Mouse (Mus musculus) ovary, adult 2 months (tissue): ENCODE measurements around the gene Vmn1r6. TPM values are rescaled to one million over a fixed set of nuclear protein-coding genes. Genes with fewer than 3 reads are reported as not detected.

Experiments
- polyA plus RNA-seq: library from polyadenylated mRNA; depleted of rRNA; stranded (reverse); fragments of >200 nt; gene quantifications from 2 replicates; pipeline ENCODE4 v1.2.3, GENCODE M21; 2012; rRNA removed

Gene Vmn1r6
- not detected in 2 replicates for polyA plus RNA-seq

DNA sequence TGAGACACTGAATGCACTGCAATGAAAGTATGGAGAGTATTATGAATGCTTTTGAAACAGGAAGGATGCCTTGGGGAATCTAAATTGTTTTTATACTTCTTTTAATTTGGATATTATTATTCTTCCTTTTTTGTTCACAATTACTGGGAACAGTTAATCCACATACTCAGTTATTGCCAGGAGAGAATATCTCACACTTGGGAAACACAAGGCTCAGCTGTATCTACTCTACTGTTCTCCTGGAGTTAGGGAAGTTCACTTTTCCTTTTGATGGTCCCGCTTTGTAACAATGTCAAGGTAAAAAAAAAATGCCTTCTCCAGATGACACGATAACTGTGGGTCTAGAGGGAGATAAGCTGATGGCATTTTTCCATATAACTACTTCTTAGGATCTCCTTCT lies at the start of gene Vmn1r6:
TSS of gene Vmn1r6 (plus strand) at position 301 of the 400 bp plus-strand sequence.

GRCm38 (mm10) chr6:56969973-56970372 lies 27.1 kb upstream of the Vmn1r6 start, which contains the start of gene Vmn1r5:
Gene Vmn1r5, plus strand, starts transcription at chr6:56970273.

DNA sequence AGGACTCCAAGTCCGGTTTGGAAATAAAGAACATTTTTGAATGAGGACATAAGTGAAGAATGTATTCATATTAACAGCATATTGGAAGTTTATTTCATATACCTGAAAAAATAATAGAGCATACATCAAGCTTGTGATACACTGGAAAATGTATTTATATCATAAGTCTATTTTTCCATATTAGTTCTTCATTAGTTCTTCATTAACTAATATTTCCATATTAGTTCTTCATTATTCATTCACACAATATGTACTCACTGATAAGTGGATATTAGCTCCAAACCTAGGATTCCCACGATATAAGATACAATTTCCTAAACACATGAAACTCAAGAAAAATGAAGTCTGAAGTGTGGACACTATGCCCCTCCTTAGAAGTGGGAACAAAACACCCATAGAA lies 28.2 kb downstream of the Vmn1r6 start, which contains the start of gene Vmn1r7:
TSS of gene Vmn1r7 (minus strand) at position 101 of the 400 bp plus-strand sequence.

DNA sequence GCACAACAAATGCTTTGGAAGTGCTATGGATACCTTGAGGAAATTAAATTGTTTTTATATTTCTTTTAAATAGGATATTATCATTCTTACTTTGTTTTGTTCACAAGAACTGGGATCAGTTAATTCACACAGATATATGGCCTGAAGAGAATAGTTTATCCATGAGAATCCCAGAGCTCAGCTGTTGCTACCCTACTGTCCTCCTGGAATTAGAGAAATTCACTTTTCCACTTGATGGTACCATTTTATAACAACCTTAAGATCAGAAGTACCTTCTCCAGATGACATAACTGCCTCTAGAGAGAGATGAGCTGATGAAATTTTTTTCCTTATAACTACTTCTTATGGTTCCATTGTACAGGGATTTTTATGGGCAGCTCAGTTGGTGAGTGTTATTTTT lies 34.9 kb downstream of the Vmn1r6 start, which contains the start of gene Vmn1r8:
TSS of gene Vmn1r8 (plus strand) at position 301 of the 400 bp plus-strand sequence.

Other genes with a start within 250 kb of the Vmn1r6 start
- 10.5 and 11.0 TPM in 2 replicates for gene Kbtbd2, start 199.4 kb upstream of the Vmn1r6 start, polyA plus RNA-seq
- 75.3 and 78.0 TPM in 2 replicates for gene Fkbp9, start 165.2 kb upstream of the Vmn1r6 start, polyA plus RNA-seq
- gene Nt5c3, start 73.3 kb upstream of the Vmn1r6 start, polyA plus RNA-seq: 6.0 and 19.5 TPM in 2 replicates
- not detected in 2 replicates for gene Vmn1r4, start 73.2 kb upstream of the Vmn1r6 start, polyA plus RNA-seq
- gene Vmn1r5, start 27.0 kb upstream of the Vmn1r6 start, polyA plus RNA-seq: not detected in 2 replicates
- not detected in 2 replicates for gene Vmn1r7, start 28.1 kb downstream of the Vmn1r6 start, polyA plus RNA-seq
- gene Vmn1r8, start 35.0 kb downstream of the Vmn1r6 start, polyA plus RNA-seq: not detected in 2 replicates
- gene Vmn1r9, start 69.5 kb downstream of the Vmn1r6 start, polyA plus RNA-seq: not detected in 2 replicates
- gene Vmn1r10, start 112.2 kb downstream of the Vmn1r6 start, polyA plus RNA-seq: not detected in 2 replicates
- gene Vmn1r11, start 136.2 kb downstream of the Vmn1r6 start, polyA plus RNA-seq: not detected in 2 replicates
- gene Vmn1r12, start 159.7 kb downstream of the Vmn1r6 start, polyA plus RNA-seq: not detected in 2 replicates
- not detected in 2 replicates for gene Vmn1r13, start 206.0 kb downstream of the Vmn1r6 start, polyA plus RNA-seq
- gene Vmn1r14, start 234.4 kb downstream of the Vmn1r6 start, polyA plus RNA-seq: not detected in 2 replicates